Mouse (Mus musculus) left cerebral cortex, postnatal 10 days (tissue): Measurements from ENCODE around the gene Zc3h14. TPM values are rescaled to one million over a fixed set of nuclear protein-coding genes. Genes with fewer than 3 reads are reported as not detected.

Source experiments
- DNase-seq, 2 experiments: peaks; one replicate each; pipeline ENCODE4 v3.0.0; 2021 to 2022; ENCODE audit warnings: low spot score in 2 of 2, mixed read lengths in 1 of 2; ENCODE audit errors: extremely low spot score in 1 of 2
- intact Hi-C: fragments of 180-260 bp; cut with DNase I; formaldehyde crosslinking; loops from one replicate; pipeline ENCODE4 v1.15.1; 2025
- total RNA-seq, 2 experiments: library from RNA; stranded (reverse); gene quantifications; 2 replicates each; pipeline ENCODE4 v1.2.3; 2021

The Zc3h14 gene
- total RNA-seq, 2 experiments from 2014 or later = 103 to 106 TPM

DNA sequence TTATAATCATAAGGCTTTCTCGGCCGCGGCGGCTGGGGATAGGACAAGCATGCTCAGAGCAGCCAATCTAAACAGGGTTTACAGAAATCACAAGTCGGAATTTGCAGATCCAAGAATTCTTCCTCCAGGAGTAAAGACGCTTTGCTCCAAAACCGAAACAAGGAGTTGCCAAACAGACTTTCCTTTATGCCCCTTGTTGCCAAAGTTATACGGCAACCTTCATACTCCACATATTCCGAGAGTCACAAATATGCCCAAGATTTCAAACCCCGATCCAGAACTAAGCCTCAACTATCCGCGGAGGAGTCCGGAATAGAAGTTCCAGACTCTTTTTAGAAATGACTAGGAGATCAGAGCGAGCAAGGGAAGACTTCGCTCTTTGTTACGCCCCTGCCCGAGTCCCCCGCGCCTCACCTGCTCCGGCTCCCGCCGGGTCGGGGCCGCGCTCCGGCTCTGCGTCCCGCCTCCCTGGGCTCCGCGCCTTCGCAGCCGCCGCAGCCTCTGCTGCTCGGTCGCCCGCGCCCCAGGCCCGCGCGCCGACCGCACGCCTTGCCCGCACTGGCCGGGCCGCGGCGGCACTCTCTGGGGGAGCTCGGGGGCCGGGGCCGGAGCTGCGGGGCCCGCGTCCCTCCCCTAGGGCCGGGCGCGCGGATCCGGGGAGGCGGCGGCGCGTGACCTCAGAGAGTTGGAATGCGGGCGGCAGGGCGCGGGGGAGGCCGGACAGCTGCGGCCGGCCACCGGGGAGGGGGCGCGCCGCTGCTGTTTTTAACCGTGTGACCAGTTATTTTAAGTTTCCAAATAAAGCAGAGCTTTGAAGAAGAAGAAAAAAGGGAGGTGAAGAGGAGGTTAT lies 9.6 kb upstream of the Zc3h14 start, which contains the start of gene Ptpn21:
Ptpn21 (minus strand) TSS at position 455 of the 850 bp plus-strand sequence.
- intact Hi-C loops = no loop called here
- DNase-seq = peak in 1 of 2 experiments; percentile 79

DNA sequence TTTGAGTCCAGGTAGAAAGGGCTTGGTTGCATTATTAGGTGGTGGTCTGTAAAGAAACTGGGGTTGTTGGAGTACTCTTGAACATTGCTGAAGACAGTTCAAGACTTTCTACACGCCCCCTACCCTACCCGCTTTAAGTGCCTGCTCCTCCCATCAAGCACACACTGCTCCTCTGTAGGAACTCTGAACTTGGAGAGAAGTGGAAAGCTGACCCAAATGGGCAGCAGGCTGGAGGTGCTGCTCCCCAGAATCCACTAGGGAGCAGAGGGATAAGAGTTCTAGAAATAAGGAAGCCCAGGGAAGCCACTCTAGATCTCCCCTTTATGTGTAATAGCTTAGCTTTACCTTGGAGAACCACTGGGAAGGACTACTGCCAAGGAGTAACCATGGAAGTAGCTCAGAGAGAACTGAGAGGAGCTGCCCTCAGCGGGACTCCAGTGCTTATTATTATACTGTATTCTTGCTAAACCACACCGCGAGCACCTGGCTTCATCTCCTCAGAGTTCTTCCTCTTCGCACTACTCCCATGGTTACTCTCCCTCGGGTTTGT lies 8.9 kb upstream of the Zc3h14 start:
- no peak for DNase-seq
- intact Hi-C loops = no loop called here

DNA sequence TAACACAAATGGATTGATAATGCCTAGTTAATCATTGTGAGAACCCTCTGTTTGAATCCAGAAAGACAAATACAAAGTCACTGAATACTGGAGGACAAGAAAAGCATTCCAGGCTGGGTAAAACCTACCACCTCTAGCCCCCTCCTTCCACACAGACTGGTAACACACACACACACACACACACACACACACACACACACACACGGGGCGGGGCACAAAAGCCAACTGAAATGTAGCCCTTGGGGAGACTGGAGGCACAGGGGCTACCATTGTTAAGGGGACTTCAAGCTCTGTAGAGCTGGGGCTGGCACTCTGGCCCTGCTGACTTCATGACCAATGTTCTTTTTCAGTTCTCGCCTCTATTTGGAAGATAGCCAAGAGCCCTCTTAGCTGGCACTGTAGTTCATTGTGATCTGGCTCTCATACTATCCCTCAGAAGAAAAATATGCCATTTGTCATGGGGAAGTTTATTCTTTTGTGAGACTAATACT lies 5.7 kb upstream of the Zc3h14 start:
- intact Hi-C loops = no loop called here
- DNase-seq = peak in 1 of 2 experiments; percentile 31

DNA sequence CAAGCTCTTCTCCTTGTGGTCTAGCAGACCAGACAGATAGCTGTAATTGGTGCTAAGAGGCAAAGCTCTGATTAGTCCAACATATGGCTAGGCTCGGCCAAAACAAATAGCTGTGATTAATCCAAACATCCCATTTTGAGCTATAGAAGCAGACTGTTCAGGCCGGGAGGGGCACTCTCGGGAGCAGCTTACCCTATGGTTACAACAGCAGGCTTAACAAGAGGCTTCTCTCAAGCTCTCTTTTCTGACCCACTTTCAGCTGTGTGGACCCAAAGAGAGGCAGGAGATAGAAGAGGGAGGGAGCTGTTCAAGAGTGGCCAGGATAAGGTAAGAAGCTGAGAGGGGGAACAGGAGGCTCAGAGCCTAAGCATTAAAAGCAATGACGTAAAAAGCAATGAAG lies 1.1 kb upstream of the Zc3h14 start:
- intact Hi-C loops = loop anchor here (5.0 kb wide), 1 partner anchor 68 kb away; no protein-coding TSS in a partner anchor
- no peak for DNase-seq

DNA sequence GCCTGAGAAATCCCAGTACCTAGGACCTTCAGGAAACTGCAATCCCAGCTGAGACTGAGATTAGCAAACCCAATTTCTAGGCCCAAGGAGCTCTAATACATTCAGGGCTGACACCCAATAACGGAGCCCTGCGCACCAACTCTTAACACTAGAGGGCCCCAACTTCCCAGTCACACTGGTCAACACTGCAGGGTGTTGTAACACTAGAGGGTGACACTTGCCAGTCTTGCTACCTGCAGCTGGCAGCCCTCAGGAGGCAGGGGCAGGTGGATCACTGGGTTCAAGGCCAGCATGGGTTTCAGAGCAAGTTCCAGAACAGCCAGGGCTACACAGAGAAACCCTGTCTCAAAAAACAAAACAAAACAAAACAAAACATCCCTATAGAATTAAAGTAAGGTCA lies 633 bp upstream of the Zc3h14 start:
- intact Hi-C loops = loop anchor here (5.0 kb wide), 1 partner anchor 69 kb away; no protein-coding TSS in a partner anchor
- DNase-seq = peak in 1 of 2 experiments; percentile 57

DNA sequence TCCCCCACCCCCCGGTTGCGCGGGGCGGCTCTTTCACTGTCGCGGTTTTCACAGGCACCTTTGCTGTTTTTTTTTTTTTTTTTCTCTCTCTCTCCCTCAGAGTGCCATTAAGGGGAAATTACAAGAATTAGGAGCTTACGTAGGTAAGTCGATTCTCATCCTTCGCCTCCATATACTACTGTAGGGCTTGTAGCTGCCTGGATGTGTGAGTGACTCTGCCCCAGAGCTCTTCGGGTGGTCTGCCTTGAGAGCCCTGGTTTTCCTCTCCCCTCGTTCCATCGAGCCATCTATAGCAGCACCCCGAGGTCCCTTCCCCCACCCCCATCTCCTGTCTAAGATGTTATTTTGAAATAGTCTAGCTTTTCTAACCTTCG lies 603 bp downstream of the Zc3h14 start:
- intact Hi-C loops = loop anchor here (5.0 kb wide), 1 partner anchor 70 kb away; no protein-coding TSS in a partner anchor

DNA sequence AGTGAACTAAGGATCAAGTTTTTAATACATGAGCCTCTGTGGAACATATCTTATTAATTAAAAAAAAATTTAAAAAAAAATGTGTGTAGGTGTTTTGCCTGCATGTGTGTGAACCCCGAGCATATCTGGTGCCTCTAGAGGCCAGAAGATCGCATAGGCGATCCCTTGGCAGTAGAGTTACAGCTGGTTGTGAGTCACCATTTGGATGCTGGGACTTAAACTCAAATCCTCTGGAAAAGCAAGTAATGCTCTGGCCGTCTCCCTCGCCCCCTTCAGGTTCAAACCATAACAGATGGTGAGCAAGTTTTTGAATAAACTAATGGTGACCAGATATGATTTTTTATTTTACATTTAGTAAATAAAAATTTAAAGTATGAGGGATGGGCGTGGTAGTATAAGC lies 10.9 kb downstream of the Zc3h14 start:
- intact Hi-C loops = no loop called here

More for the DNA sequence above, 603 bp downstream of the Zc3h14 start:
- peak in 1 of 2 experiments; percentile 27 for DNase-seq

DNA sequence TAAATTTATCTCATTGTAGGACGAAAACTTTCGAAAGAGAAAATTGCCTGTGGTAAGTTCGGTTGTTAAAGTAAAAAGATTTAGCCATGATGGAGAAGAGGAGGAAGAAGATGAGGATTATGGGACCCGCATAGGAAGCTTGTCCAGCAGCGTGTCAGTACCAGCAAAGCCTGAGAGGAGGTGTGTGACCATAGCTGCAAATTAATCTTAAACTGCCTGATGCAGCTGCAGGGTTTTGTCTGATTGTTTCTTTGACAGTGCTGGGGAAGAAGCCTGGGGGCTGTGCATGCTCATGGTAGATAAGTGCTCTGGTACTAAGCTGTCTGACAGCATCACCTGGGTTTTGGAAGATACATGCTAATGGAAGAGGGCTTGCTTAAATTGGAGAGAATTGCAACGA lies 12.9 kb downstream of the Zc3h14 start:
- DNase-seq = no peak
- intact Hi-C loops = loop anchor here (5.0 kb wide), 1 partner anchor 38 kb away; no protein-coding TSS in a partner anchor

More for the DNA sequence above, 10.9 kb downstream of the Zc3h14 start:
- DNase-seq = no peak

DNA sequence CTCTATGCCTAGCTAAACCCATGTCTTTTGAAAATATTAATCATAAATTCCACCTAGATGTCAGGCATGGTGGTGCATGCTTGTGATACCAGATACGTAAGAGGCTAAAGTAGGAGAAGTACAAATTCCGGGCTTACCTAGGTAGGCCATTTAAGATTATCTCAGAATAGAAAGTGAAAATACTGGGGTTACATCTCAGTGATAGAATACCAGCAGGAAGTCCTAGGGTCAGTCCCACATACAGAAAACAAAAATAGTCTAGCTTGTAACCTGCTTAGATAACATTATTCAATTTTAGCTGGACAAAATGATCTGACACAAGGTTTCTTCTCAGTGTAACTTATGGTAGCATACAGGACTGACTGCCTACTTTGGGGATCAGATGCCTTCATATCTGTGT lies 19.5 kb downstream of the Zc3h14 start:
- intact Hi-C loops = no loop called here
- DNase-seq = no peak

DNA sequence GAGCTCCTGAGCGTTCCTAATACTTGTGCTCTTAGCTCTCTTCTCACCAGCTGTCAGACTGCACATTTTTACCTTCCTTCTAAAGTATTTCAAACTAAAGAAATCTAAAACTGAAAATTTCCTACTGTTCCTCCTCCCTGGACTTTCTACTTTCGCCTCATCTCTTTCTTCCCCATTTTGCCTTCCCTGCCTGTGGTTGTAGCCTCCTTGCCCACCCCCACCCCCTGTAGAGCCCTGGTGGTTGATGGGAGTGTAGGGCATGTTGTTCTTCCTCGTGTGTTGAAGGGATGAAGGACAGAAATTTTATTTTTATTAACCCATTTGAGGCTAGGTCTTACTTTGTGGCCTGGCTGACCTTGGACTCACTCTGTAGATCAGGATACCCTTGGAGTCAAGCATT lies 30.7 kb downstream of the Zc3h14 start:
- DNase-seq = no peak
- intact Hi-C loops = no loop called here

DNA sequence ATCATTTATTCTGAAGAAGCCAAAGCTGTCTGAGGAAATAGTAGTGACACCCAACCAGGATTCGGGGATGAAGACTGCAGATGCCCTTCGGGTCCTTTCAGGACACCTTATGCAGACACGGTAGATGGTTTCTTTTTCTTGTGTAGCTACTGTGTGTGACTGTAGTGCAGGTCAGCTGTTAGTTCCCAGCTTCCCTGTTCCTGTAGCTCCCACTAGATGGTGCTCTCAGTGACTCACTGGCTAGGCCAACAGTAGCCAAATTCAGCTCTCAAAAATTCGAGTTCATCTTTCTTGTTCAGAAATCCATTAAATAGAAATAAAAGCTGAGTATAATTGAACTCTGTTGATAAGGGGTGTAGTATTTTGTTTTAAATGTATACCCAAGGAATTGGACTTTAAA lies 32.4 kb downstream of the Zc3h14 start:
- intact Hi-C loops = no loop called here
- peak in 1 of 2 experiments; percentile 34 for DNase-seq

DNA sequence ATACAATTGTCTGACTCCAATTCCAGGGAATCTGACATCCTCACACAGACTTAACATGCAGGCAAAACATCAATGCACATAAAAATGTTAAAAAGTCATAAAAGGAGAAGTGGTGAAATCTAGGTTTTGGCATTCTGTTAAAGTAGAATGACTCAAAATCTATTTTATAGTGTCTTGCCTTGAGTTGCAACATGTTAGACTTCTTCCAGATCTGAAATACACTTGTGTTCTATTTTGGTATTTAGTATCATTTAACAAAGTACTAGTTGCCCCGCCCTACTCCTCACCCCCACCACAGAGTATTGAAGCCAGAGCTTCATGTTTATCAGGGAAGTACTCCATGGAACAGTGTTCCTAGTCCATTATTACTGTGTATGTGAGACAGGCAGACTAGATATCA lies 37.5 kb downstream of the Zc3h14 start:
- intact Hi-C loops = no loop called here
- no peak for DNase-seq

DNA sequence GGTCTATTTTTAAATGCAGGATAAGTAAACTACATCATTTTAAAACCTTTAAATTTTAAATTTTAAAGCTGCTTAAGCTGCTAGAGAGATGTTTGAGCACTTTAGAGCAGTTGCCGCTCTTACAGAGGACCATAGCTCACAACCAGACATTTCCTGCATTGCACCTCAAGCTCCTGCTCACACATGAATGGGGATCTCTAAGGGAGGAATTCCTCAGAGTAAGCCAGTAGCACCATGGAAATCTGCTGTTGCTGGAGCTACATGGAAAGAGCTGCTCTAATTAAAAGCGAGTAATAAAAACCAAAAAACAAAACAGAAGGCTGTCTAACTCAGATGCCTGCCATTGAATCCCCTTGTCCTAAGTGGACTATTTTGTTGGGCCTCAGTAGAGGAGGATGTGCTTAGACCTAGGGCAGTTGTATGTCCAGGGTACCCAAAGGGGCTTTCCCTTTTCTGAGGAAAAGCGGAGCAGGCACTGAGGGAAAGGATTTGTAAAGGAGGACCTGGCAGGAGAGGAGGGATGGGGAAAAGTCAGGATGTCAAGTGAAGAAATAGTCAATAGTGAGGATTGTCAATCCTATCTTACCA lies 49.1 kb downstream of the Zc3h14 start:
- DNase-seq = no peak
- intact Hi-C loops = loop anchor here (5.0 kb wide), 1 partner anchor 34 kb away; no protein-coding TSS in a partner anchor

DNA sequence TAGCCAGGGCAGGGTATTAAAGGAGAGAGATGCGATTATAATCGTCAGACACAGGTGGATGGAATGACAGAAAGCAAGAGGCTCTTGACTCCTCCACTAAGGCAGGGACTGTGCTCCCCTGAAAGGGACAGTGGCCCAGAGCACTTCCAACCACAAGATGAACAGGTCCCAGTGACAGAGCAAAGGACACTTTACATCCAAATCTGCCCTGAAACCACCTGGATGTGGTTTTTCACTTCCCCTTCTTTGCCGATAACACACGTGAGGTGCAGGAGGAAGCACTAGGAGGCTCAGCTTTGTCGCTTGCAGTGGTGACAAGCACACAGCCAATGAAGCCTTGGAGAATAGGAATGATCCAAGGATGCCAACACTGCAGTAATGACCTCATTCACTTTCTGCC lies 53.6 kb downstream of the Zc3h14 start:
- intact Hi-C loops = no loop called here
- DNase-seq = no peak

DNA sequence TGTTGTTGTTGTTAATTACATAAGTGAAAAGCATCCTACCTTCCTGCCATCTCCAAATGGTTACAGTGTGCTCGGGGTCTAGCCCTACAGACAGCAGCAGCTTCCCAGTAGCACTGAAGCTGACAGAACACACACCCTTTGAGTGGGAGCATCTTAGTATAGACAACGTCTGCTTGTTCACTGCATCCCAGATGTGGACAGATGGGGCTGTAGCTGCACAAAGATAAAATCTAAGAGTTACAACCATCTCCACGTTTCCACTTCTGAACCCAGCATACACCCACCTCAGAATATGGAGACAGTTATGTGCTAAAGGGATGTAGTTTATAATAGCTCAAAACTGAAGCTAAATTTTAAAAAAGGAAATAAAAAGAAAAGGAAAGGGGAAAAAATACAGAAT lies 55.5 kb downstream of the Zc3h14 start:
- no peak for DNase-seq
- intact Hi-C loops = no loop called here

DNA sequence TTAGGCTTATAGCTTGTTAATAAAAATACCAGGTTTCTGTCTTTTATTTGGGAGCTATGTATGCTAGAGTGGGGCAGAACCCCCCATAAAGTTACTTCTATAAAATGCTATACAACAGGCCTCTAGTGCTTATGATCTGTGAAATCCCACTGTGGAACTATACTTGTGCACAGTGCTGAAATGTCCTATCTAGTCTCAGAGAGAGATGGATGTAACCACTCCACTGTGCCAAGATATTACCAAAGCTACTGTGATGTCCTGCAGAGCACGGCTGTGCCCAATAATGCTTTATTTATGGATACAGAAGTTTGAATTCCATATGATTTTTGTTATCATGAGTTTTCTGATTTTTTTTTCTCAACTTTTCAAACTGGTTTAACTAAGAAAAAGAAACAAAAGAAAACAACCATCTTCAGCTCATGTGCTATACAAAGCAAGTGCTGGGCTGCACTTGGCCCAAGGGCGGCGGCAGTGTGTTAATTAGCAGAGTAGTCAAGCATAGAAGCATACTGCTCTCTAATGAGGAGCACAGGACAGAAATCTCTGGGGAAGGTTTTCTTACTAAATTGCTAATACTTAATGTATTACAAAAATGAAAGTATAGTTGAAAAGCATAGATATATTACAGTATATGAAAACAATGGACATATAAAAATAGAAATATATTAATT lies 57.4 kb downstream of the Zc3h14 start:
- intact Hi-C loops = no loop called here
- no peak for DNase-seq

DNA sequence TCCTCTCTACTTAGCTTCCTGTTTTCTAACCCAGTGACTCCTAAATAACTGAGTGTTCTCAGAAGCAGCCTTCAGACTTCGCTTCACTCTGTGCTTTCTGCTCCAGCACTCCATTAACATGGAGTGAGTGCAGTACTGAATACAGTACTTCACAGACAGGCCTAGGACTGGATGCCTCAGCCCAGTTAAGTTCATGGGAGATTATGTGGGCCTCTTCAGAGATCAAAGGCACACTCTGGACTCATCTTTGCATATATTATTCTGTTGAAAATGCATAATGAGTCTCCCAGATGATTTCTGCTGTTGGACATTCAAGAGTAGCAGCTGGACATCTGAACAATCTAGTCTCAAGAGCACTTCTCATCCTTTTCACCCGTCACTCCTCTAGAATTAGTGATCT lies 74.0 kb downstream of the Zc3h14 start:
- intact Hi-C loops = no loop called here
- DNase-seq = no peak

DNA sequence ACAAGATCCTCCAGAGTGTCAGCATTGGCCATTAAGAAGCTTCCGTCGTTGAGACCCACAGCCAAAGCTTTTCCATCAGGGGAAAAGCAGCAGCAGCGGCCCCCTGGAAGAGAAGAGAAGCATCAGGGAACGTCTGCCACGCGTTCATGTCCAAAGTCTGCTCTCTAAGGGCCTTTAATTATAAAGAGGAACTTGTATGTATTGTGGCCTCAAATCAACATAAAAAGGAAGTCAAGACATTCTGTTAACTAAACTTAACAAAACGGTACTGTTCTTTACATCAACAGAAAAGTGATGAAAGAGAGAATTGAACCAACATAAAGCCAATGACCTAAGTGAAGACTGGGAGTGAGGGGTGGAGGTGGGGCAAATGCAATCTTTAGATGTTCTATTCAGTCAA lies 84.4 kb downstream of the Zc3h14 start:
- DNase-seq = no peak
- intact Hi-C loops = no loop called here

DNA sequence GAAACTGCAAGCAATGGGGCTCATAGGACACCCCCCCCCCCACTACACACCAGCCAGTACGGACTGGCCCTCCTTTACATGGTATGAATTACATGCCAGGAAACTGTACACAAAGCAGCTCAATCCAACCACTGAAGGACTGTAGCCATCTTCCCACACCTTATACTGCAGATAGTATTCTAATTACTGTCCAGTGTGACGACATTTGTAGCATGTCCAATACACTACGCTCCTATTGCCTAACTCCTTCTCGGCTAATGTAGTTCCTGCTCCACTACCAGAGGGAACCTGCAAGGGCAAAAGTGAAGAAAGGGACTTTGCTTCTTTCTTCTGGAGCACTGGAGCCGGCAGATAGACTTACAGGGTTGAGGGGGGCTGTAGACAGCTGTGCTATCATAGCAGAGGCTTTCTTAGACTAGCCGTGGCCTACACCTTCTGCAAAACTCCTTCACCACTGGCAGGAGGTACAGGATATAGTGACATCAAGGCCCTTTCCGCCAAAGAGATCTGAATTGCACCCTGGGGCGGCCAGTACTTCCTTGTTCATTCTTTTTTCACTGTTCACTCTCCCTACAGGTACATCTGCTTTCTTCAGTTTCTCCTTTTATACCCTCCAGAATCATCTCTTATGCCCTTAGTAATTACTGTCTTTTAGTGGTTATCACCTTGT lies 86.3 kb downstream of the Zc3h14 start:
- intact Hi-C loops = no loop called here
- DNase-seq = no peak
